Mouse (Mus musculus): Measurements from ENCODE around the gene Cpvl.

DNA sequence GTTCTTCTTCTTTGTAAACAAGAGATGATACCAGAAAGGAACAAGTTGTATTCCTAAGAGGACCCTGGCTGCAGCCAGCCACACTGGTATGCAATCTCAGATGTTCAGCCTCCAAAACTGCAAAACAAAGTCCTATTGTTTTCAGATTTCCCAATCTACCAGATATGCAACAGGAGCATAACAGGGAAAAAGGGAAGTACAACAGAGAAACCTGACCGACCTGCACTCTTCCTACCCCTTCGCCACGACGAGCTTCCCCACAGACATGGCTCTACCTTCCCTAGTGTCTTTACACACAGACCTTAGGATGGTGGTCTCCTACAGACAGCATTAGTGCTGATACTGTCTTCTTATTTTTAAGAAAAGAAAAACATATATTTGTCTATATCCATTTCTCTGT lies 72.9 kb downstream of the Cpvl start:
- no peak for TF ChIP-seq CTCF (IDR thresholded peaks at IDR 0.05)
- no peak for TF ChIP-seq POLR2A (IDR thresholded peaks at IDR 0.05; ENCODE audit: insufficient read depth, low read depth, low read length)
- no peak for TF ChIP-seq EP300 (IDR thresholded peaks at IDR 0.05; ENCODE audit: insufficient read depth, low read depth, low read length)
